Mouse (Mus musculus) left cerebral cortex, postnatal 4 days (tissue): ENCODE measurements at regions not wholly inside any gene's neighbourhood (a gene's known extent, or its start where the extent isn't known, plus 50 kb on each side); places are given as distances from the start of the nearest gene placed in this dataset.

Experiments
- DNase-seq: peaks from one replicate; pipeline ENCODE4 v3.0.0-alpha.2; 2022
- intact Hi-C: fragments of 180-260 bp; cut with DNase I; formaldehyde crosslinking; loops from one replicate; pipeline ENCODE4 v1.15.1; 2025

DNA sequence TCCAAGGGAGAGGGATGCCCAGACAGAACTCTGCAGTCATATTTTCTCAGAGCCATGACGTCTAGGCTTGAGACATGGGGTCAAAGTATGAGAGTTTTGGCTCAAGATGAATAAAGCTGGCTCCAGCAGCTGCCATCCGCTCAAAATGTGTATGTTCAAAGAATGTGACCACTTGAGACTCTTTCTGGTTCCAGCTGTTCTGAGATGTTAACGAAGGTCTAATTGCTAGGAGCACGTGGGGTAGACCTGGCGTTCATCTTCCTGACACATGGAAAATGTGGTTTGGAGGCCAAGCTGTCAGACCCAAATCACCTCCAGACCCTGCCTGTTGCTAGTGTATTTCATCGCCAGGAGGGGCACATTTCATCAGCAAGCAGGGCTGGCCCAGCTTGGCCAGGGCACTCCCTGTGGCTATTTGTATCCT lies 58.9 kb upstream of the Ankrd1 start:
- no peak for DNase-seq
- intact Hi-C loops: no loop called here

DNA sequence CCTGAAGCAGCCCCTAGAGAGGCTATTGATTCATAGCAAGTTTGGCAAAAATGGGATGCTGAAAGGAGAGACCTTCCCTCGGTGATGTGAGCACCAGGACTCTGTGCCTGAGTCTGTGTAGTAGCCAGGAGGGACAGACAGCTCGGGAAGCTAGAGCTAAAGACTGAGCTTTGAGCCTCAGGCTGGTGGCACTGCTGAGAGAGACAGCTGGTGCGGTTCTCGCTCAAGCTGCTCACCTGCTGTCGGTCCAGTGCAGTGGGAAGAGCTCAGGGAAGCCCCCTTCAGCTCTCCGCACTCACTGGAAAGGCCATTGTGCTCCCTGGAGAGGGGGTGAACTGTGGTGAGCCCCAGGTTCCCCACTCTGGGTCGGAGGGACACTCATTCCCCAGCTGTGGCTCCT lies 60.4 kb upstream of the Ankrd1 start:
- no peak for DNase-seq
- intact Hi-C loops: loop anchor here (5.0 kb wide), 1 partner anchor 262 kb away; no protein-coding TSS in a partner anchor

DNA sequence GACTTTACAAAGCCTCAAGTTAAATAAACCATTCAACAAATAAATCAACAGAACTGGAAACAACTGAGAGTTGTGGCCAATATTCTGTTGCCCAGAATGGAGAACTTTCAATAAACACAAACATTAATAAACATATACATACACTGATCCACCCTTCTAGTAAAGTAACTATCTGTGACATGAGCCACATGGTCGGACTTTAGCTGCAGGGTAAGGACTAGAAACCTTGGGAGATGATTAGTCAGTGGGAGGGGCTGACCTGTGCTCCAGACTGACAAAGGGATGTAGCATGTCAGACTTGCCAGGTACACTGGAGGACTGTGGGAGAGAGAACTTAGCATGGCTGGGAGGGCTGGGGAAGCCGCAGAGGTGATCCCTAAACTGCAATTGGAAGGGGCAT lies 61.6 kb upstream of the Ankrd1 start:
- intact Hi-C loops: loop anchor here (5.0 kb wide), 1 partner anchor 261 kb away; no protein-coding TSS in a partner anchor

DNA sequence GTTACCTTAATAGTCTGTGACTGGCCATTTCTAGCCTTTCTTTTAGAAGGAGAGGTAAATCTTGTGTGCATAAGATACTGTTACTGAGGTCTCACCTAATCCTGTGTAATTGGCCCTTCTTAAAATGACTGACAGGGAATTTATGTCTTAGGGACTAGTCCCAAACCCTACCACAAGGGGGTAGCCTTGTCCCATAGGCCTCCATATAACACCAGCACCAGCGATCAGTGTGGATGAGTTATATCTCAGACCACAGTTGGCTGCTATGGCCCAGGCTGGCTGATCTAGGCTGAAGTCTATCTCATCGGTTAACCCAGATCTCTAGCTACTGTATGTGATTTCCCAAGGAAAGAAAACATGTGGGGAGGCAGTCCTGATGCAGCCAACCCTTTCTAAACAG lies 63.2 kb upstream of the Ankrd1 start:
- intact Hi-C loops: loop anchor here (5.0 kb wide), 1 partner anchor 259 kb away; no protein-coding TSS in a partner anchor
- peak; percentile 65 for DNase-seq

More for the DNA sequence above, 61.6 kb upstream of the Ankrd1 start:
- DNase-seq: no peak

DNA sequence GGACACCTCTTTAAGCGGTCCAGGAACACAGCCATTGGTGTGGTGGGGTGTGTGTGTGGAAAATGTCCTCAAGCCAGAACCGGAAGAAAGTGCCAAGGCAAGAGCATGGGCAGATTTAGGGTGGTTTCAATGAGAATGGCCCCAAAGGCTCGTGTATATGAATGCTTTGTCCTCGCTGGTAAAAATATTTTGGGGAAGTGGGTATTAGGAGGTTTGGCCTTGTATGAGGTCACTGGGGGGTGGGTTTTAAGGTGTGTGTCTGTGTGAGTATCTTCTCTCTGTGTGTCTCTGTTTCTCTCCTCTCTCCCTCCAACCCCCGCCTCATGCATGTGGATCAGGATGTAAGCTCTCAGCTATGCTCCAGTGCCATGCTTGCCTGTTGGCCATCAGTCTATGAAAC lies 69.8 kb upstream of the Ankrd1 start:
- intact Hi-C loops: no loop called here
- DNase-seq: no peak

DNA sequence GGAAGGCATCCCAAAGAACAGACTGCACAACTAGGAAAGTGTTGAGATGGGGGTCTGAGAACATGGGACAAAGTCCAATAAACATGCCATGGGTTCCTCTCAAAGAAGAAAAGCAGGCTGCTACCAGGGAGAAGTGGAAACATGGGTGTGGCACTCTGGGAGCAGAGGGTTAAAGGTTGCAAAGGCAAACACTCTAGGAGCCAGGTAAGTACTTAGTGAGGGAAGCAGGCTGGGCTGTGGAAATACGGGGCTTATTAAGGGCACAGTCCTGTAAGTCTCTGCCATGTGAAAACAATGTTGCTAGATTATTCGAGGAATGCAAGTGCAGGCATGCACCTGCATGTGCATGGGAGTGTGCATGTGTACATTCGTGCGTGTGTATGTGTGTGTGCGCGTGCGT lies 71.7 kb upstream of the Ankrd1 start:
- no peak for DNase-seq
- intact Hi-C loops: no loop called here

DNA sequence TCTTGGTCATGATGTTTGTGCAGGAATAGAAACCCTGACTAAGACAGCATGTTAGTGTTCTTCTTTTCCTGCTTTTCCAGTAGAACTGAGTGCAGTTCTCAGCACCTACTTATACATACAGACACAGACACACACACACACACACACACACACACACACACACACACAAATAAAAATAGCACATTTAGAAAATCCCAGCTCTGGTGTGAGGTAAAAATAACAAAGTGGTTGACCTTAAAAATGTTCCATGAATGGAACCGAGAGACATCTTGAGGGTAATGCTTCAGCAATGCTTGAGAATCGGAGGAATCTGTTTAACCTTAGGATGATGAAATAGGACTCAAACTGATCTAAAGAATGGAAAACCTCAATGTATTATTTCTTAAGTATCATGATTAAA lies 84.4 kb upstream of the Ankrd1 start:
- intact Hi-C loops: no loop called here

DNA sequence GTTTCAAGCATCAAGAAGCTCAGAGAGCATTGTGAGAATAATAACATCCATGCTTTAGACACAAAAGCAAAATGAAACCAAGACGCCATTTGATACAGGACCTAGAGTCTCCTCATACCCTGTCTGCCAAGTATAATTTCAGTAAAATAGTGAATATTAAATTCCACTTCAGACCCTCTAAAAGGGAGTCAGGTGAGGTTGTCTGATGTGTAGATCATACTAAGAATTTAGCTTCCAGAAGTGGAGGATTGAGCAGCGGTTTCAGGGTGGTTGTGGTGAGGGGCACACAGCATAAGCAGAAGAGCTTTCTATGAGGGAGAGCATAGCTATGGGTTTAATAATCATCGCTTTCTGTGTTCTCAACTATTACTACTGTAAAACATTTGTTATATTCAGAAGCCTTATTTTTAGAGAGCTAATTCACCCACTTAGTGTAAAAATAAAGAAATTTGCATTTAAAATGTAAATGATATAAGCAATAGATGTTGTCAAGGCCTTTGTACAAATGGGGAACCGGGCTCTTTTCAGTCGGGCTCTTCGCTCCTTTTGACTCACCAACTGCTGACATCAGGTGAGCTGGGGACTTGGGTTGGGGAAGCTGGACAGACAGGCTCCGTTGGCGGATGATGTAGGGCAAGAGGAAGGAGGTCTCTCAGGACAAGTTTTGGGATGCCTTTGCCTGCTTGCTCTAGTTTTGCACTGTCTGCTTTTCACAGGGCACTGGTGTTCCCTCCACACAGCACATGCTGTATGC lies 85.2 kb upstream of the Ankrd1 start:
- no peak for DNase-seq

More for the DNA sequence above, 84.4 kb upstream of the Ankrd1 start:
- DNase-seq: no peak

DNA sequence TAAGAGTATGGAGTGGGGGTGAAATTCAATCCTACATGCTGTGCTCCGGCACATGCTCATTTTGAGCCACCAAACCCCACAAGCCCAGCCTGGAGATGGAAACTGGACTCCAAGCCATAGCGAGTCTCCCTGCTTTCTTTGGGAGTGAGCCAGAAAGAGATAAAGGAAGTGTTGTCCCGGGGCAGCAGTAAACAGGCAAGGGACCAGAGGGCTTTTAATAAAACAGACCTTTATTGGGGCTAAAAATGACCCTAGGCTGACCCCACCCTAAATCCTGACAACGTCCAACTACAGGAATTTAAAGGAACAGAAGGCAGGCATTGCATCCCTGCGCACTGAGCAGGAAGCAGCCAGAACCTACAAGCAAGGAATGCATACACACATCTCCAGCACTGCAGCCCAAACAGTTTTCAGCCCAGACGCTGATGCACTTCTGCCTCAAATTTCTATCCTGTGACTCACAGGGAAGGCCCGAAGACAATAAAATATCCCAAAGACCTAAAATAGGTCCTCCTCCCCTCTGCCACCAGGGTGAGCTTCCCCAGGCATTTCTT lies 87.9 kb upstream of the Ankrd1 start:
- DNase-seq: no peak
- intact Hi-C loops: no loop called here

More for the DNA sequence above, 85.2 kb upstream of the Ankrd1 start:
- intact Hi-C loops: no loop called here

DNA sequence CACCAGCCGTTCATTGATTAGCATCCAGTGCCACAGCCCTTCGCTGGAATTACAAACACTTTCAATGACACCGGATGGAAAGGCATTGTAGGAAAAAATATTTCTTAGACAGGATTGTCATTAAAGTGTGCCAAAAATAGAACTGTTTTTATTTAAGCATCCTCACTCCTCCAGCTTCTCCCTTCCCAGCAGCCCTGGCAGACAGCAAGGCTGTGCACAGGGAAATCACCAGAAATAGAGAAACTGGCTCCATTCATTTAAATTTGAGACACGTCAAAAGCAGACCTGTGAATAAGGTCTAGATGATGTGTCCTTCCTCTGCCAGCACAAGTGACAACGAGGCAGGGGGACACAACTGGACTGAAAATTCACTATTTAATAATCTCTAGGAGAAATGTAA lies 88.5 kb upstream of the Ankrd1 start:
- DNase-seq: no peak
- intact Hi-C loops: no loop called here

DNA sequence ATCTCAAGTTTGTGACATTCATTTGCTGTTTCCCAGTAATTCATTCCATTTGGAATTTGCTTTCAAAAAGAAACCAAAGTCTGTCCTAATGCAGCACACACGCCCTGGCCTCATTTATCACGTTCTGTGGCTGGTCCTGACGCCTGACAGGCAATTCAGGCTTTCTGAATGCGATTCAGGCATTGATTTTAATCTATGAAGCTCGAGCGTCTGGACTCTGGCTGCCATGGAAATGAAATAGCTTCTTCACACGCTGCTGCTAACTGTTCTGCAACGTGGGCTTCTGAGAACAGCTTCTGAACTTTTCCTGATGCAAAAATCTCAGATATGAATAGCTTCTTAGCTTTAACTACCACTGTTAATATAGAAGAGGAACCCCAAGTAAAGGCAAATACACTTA lies 93.6 kb upstream of the Ankrd1 start:
- DNase-seq: no peak
- intact Hi-C loops: no loop called here

DNA sequence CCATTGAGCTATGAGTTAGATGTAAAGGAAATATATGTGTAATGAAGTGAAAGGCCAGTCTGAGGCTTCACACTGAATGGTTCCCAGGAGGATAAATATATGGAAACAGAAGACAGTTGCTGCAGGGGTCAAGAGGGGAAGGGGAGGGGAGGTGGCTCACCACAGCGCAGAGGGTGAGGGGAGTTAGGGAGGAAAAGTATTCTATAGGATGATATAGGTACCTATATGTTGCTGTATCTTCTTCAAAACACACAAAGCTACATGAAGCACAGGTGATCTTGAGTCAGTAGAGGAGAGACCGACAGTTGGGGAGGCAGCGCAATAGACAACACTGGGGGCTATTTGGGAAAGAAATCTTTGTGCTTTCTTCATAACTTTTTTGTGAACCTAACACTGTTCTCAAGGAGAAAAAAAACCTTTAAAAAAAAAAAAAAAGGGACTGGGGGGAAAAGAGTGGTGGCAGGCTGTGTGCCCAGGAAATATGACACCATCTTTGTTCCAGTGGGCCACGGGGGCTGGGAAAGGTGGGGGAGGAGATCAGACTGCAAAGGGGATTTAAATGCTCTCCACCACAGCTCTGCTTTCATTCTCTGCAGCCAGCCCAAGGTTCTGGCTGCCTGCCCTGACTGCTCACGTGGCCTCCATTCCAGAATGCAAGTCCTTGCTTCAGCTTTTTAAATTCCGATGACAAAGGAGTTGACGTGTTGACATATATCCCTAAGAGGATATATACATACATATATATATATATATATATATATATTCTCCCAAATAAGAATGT lies 94.5 kb upstream of the Ankrd1 start:
- intact Hi-C loops: no loop called here
- peak; percentile 68 for DNase-seq

DNA sequence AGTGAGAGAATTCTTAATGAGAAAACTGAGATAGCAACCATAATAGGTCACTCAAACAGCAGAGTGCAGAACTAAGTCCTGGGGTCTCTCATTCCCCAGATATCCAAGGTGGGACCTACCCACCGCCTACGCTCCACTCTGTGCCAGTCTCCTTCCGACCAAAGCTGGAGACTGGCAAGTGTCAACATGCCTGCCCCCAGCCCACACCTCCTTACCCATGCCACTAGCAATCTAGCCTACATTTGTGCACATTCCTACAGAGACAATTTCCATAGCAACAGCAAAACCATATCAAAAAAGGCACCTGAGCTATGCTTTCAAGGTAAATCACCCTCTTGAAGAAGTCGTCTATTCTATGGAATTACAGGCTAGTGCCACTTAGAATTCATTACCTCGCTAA lies 97.3 kb upstream of the Ankrd1 start:
- intact Hi-C loops: no loop called here
- DNase-seq: no peak

DNA sequence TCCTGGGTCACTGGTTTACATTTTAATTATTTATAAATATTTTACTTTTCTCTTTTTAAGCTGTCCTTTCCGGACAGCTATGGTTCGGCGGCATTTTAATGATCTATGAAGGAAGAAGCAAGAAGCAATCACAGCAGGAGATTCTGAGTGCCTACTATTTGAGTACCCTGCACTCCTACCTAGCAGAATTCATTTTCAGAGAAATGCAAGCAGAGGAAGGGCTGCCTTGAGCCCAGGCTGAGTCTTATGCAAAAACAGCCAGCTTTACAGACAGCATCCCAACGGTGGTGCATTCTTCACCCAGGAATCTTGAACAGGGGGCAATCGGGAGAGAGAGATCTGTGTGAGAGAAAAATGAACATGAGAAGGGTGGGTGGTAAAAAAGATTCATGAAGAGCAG lies 97.7 kb upstream of the Ankrd1 start:
- intact Hi-C loops: no loop called here

DNA sequence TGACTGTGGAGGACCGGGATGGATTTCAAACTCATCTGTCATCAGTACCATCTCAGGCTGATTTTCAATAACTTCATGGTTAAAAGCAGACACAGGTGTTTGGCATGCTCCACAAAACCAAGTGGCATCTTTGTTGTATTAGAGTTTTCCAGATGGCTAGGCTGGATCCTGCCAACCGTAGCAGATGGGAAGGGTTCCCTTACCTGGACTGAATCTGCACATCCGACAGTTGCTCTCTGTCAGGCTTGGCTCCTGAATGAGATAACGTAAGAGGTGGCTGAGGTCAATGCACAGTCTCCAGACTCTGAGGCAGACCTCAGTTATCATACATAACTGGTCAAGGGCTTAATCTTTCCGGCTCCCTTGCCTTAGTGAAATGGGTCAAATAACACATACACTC lies 99.0 kb upstream of the Ankrd1 start:
- peak; percentile 48 for DNase-seq
- intact Hi-C loops: no loop called here

More for the DNA sequence above, 97.7 kb upstream of the Ankrd1 start:
- no peak for DNase-seq

DNA sequence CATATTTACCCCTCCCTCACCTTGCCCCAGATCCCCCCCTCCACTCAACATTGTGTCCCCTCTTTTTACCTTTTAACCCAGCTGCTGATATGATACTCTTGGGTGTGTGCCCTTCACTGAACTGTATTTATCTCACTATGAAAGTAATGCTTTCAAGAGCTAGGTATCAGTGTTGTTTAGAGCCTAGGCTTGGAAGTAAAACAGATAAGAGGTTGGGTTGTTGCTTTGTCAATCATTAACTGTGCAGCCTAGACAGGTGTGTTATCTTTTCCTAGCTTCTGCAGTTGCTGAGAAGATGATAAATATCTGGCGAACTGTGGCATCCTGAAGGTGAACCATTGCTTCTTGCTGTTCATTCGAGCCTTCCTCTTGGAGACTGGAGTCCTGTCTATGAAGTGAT lies 101.2 kb upstream of the Ankrd1 start:
- intact Hi-C loops: no loop called here
- DNase-seq: no peak

DNA sequence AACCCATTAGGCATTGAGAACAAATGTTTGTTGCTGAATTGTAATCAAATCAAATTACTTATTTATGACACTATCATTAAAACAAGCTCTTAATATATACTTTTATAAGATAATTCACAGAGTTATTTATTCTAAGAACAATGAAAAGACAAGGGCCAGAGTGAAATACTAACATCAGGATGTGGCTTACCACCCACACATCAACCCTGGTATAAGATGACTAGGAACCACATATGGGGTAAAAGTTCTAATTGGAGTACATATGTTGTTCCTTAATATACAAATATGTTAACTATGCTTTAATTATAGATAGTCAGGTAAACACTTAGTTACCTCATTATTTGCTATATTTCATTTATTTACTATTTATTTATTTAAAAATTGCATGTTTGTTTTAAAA lies 101.7 kb upstream of the Ankrd1 start:
- intact Hi-C loops: no loop called here
- DNase-seq: no peak

DNA sequence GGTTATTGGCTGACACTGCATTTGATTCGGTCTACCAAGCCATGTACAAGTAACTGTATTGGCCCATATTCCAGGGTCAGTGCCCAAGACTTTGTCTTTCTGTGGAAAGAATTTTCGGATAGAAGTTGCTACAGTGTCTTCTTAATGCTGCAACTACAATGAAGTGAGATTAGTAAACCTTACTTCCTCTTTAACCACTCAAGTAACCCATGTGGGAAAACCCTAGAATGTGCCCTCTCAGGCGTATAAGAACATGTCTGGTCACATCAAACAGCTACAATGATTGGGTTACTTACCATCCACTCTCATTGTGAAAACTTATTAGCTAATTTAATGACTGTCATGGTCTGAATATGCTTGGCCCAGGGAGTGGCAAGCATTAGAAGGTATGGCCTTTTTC lies 102.3 kb upstream of the Ankrd1 start:
- no peak for DNase-seq
- intact Hi-C loops: no loop called here

DNA sequence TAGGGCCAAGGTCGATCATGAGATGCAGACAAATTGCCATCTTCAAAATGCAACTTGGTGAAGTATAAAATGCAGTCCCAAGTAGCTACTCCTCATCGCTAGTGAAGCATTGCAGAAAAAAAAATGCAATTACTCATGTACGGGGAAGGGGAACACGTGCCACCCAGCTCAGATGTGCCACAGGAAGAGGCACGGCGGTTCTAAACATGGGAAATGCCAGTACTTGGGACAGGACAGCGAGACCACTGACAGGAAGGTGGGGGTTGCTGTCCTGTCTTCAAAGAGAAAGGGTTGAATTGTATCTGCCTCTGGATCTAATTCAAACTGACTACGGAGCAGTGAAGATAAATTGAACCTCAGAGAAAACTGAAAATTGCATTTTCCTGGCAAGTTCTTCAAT lies 104.6 kb upstream of the Ankrd1 start:
- DNase-seq: no peak
- intact Hi-C loops: no loop called here

DNA sequence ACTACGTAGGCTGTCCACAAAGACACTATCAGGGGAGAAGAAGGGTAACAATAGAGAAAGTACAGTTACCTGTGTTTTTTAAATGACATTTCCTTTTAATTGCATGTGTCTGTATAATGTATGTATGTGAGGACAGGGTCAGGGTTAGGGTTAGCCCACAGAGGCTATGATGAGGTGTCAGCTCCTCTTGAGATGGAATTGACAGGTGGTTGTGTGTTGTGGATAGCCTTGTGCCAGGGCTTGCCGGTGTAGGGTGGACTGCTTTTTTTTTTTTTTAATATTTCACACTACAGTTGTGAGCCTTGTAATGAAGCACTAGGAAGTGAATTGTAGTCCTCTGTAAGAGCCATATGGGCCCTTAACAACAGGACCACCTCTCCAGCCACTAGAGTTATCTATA lies 105.7 kb upstream of the Ankrd1 start:
- intact Hi-C loops: no loop called here
- no peak for DNase-seq

DNA sequence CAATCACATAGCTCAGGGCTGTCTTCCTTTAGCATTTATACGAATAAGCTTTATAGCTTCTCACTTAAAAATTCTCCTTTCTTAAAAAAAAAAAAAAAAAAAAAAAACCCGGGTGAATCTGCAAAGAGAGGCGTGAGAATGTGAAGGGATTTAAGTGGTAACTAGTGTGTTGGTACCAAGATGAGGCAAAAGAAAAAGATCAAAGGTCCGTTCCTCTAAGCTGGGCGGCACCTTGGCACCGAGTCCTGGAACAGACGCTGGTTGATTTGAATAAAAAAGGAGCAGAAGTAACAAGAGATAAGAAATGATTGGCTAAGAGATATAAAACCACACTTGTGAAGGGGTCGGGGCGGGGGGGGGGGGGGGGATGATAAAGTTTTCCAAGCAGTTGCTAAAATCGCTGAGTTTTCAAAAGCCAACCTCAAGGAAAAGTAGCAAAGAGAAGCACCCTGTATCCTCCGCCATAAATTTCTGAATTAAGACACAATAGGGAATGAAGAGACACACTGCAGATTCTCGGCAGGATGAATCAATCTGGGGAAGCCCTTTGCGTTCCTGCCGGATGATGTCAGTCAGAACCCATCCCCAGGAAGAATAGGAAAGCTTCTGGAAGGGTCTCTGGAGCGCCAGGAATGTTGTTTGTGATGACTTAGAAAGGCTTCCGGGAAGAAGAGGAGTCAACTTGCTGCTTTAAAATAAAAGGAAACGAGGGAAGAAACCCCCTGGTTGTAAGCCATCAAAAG lies 107.7 kb upstream of the Ankrd1 start:
- intact Hi-C loops: no loop called here
- no peak for DNase-seq
